Mouse (Mus musculus) small intestine, adult 2 months (tissue): ENCODE measurements around the gene Uqcr11. TPM values are rescaled to one million over a fixed set of nuclear protein-coding genes. Genes with fewer than 3 reads are reported as not detected.

Experiments used
- H3K27ac ChIP-seq: fragments of 200-500 bp; 2 replicates; pipeline ENCODE4 v1.5.1; 2012; ENCODE audit warnings: low read depth, low read length, control low read depth, inconsistent platforms; ENCODE audit not compliant: insufficient read depth
- H3K27me3 ChIP-seq: fragments of 200-500 bp; 2 replicates; pipeline ENCODE4 v1.6.1; 2012; ENCODE audit warnings: mild to moderate bottlenecking, moderate library complexity, low read length, inconsistent platforms; ENCODE audit not compliant: control insufficient read depth, insufficient read depth
- H3K36me3 ChIP-seq: fragments of 200-500 bp; 2 replicates; pipeline ENCODE4 v1.6.1; 2012; ENCODE audit warnings: mild to moderate bottlenecking, low read length, control low read depth, inconsistent platforms; ENCODE audit not compliant: control insufficient read depth, insufficient read depth
- H3K4me1 ChIP-seq: fragments of 200-500 bp; 2 replicates; pipeline ENCODE4 v1.6.1; 2012; ENCODE audit warnings: low read length, inconsistent platforms, mixed read lengths; ENCODE audit not compliant: control insufficient read depth, insufficient read depth, insufficient read length
- H3K4me3 ChIP-seq: fragments of 200-500 bp; 2 replicates; pipeline ENCODE4 v1.5.1; 2012; ENCODE audit warnings: low read depth, mild to moderate bottlenecking, control low read depth, inconsistent platforms, low read length, moderate library complexity
- CTCF ChIP-seq: fragments of 200-500 bp; IDR thresholded peaks from 2 replicates; pipeline ENCODE4 v1.5.1; 2012; ENCODE audit warnings: low read depth, mild to moderate bottlenecking, control low read depth, inconsistent platforms, low read length, moderate library complexity, mixed read lengths; ENCODE audit not compliant: insufficient replicate concordance, insufficient read length; ENCODE audit errors: extremely low read depth
- POLR2A ChIP-seq: fragments of 200-500 bp; IDR thresholded peaks from 2 replicates; pipeline ENCODE4 v1.6.1; 2012; ENCODE audit warnings: low read depth, mild to moderate bottlenecking, control low read depth, inconsistent platforms, low read length, moderate library complexity
- WGBS: fragments of 180-500 bp; shearing (Covaris S2); methylation state at CpG from one replicate; pipeline ENCODE4 v1.1.7; 2018; 5-methylcytosine and 5-hydroxymethylcytosine counted together
- polyA plus RNA-seq: library from polyadenylated mRNA; depleted of rRNA; stranded (reverse); fragments of >200 nt; gene quantifications from 2 replicates; pipeline ENCODE4 v1.2.3, GENCODE M21; 2012

Gene Uqcr11
- polyA plus RNA-seq, 1 experiment = 2,588 TPM

DNA sequence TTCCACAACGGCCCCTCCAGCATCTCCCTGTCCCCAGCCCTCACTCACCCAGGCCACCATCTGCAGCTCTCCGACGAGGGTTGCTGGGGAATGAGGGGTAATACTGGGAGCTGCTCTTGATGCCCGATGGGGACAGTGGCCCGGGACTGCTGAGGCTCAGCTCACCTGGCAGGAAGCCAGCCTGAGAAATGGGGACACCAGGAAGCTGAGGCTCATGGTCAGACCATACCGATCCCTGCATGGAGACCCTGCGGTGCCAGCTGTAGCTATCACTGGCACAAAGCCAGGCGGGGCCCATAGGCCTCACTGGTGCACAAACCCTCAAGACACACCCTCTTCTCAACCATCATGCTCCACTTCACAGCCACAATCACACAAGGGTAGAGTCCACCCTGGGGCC is 12.8 kb upstream of the Uqcr11 start:
- peaks cover 53% of the 10 kb centered on the region for H3K4me1 ChIP-seq

DNA sequence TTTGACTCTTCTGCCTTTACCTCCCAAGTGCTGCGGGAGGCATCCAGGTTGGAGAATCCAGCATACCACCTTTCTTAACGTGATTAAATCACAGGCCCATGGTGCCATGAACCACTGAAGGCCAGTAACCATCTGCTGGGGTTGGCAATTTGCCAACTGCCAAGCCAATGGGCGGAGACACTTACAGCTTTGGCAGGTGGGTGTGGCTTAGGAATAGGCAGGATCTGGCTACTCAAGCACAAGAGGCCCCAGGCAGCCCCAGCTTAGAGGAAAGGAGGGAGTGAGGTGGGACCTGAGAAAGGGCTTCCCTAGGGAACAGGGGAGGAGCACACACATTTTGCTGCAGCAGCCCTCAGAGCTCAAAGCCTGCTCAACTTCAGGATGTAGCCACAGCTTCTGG is 11.7 kb upstream of the Uqcr11 start:
- Histone ChIP-seq H3K36me3 (peaks cover 55% of the 10 kb centered on the region), H3K4me1 (peaks cover 43% of the 10 kb centered on the region), H3K4me3 (no peak overlapping the region), H3K27ac (no peak overlapping the region), H3K27me3 (no peaks in the 10 kb centered on the region)
- TF ChIP-seq POLR2A (no peak), CTCF (no peak)
- WGBS = 28% methylated on average over 3 of the region's 3 CpGs

More for the DNA sequence above, 12.8 kb upstream of the Uqcr11 start:
- 25% methylated on average over 8 of the region's 8 CpGs for WGBS
- H3K36me3 ChIP-seq = peaks cover 49% of the 10 kb centered on the region
- no peaks in the 10 kb centered on the region for H3K27me3 ChIP-seq
- TF ChIP-seq POLR2A (no peak), CTCF (no peak)
- H3K27ac ChIP-seq = peak overlapping the region; percentile 41; the same call in 1 of the 2 replicates
- H3K4me3 ChIP-seq = no peak overlapping the region

DNA sequence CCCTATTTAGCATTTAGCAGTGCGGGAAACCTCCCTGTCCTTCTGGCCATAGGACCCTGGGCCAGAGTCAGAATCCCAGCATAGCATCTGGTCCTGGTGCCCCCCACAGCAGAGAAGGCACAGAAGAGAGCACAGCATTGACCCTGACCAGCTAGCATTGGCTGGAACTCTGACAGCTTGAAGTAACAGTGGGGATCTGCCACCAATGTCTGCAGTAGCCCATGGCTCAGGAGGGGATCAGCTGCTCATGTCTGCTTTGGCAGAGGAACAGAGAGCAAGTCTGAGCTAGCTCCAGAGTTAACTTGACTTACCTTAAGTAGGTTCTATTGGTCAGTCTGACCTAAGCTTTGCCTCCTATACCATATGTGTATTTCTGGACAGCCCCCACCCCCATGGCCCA is 11.2 kb upstream of the Uqcr11 start:
- WGBS = 98% methylated on average over 1 of the region's 1 CpGs
- no peak overlapping the region for H3K27ac ChIP-seq
- H3K27me3 ChIP-seq = no peaks in the 10 kb centered on the region
- peaks cover 59% of the 10 kb centered on the region for H3K36me3 ChIP-seq
- H3K4me3 ChIP-seq = no peak overlapping the region
- H3K4me1 ChIP-seq = peaks cover 39% of the 10 kb centered on the region
- TF ChIP-seq POLR2A = no peak
- no peak for TF ChIP-seq CTCF

DNA sequence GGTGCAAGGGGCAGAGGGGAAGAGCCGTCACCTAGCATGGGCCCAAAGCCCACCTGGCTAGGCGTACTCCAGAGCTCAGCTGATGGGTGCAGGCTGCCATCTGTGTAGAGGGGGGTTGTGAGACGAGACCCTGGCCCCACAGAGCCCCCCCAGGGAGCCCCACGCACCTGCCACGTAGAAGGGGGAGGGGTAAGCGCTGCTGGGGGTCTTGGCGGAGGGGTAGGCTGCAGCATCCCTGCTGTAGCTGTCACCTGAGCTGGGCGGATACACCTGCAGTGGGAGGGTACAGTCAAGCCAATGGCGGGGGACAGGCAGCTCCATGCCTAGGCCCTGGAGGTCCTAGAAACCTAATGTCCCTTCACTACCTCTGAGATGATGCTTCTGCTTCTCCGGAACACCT is 10.7 kb upstream of the Uqcr11 start:
- peaks cover 38% of the 10 kb centered on the region for H3K4me1 ChIP-seq
- H3K27me3 ChIP-seq = no peaks in the 10 kb centered on the region
- no peak overlapping the region for H3K27ac ChIP-seq
- H3K36me3 ChIP-seq = peaks cover 64% of the 10 kb centered on the region
- TF ChIP-seq CTCF (no peak), POLR2A (no peak)
- WGBS = 96% methylated on average over 10 of the region's 10 CpGs
- H3K4me3 ChIP-seq = no peak overlapping the region

DNA sequence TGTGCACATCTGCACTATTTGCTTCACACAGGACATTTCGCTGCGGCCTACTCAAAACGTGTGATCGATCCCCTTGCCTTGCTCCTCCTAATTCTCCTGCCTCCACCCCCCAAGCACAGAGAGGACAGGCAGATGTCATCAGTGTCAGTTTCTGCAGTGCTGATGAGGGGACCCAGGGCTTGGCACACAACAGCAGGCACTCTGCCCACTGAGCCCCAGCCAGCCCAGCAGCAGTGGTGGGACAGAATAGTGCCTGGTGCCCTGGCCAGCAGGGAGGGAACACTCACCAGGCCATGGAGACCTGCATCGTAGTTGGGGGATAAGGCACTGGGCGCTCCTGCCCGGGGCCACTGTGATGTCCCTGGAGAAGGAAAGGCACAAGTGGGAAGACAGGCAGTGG is 8.9 kb upstream of the Uqcr11 start:
- H3K4me1 ChIP-seq = peaks cover 23% of the 10 kb centered on the region
- H3K36me3 ChIP-seq = peaks cover 75% of the 10 kb centered on the region
- no peak for TF ChIP-seq CTCF
- TF ChIP-seq POLR2A = no peak
- no peaks in the 10 kb centered on the region for H3K27me3 ChIP-seq
- H3K27ac ChIP-seq = no peak overlapping the region
- 93% methylated on average over 7 of the region's 7 CpGs for WGBS
- H3K4me3 ChIP-seq = no peak overlapping the region

DNA sequence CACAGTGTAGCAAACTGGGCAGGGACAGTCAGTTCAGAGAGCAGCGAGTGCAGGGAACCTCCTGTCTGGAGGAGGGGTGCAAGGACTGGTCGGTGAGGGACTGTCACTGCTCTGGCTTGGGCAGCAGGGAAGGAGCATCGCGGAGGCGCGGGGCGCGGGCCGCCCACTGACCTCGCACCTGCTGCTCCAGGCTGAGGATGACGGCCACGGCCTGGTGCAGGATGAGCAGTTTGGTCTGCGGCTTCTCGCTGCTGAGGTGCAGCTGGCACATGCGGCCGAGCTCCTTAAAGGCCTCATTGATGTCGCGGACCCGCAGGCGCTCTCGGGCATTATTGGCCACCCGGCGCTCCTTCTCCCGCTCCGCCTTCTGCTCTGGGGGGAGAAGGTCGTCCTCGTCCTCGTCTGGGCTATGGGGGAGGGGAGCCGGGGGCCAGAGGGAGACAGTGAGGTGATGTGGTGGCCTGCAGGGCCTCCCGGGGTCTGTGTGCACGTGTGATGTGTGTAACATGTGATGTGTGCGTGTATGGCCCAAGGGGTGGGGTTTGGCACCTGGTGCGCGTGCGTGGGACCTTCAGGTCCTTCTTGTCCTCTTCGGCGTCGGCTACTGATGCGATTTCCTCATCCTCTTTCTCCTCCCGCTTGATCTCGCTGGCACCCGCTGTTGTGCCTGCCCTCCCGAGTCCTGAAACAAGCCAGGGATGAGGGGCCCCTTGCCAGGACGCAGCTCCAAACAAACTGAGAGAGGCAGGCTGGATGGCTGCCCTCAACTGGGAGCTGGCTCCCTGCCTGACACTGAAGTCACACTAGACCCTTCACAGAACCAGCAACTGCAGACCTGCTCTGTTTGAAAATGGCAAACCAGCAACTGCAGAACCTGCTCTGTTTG is 6.3 kb upstream of the Uqcr11 start:
- Histone ChIP-seq H3K27me3 (no peaks in the 10 kb centered on the region), H3K4me1 (no peaks in the 10 kb centered on the region; the same call in none of the 2 replicates), H3K27ac (no peak overlapping the region), H3K36me3 (peaks cover 76% of the 10 kb centered on the region), H3K4me3 (no peak overlapping the region)
- TF ChIP-seq CTCF (no peak), POLR2A (no peak)
- WGBS = 81% methylated on average over 44 of the region's 44 CpGs

DNA sequence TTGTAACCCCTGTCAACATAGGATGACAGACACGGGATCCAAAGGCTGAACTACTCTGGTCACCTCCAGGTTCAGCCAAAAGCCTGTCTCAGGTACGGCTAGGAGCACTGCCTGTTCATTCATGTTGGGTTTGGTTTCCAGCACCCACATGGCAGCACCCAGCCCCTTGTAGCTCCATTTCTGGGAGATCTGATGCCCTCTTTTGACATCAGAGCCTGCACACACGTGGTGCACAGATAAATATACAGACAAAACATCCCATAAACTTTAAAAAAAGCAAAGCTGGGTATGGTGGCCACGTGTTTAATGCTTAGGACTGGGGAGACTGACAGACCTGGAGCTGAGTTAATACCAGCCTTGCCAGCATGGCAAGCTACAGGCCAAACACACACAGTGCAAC is 1.3 kb upstream of the Uqcr11 start:
- Histone ChIP-seq H3K4me3 (no peak overlapping the region), H3K36me3 (peaks cover 45% of the 10 kb centered on the region), H3K4me1 (peaks cover 13% of the 10 kb centered on the region), H3K27ac (no peak overlapping the region), H3K27me3 (no peaks in the 10 kb centered on the region)
- no peak for TF ChIP-seq CTCF
- 33% methylated on average over 4 of the region's 4 CpGs for WGBS
